Mouse (Mus musculus) heart, embryonic 11.5 days (tissue): ENCODE data around the gene Neurl4. TPM values are rescaled to one million over a fixed set of nuclear protein-coding genes. Genes with fewer than 3 reads are reported as not detected.

Experiments used
- ATAC-seq: fragments of 200-750 bp; cut with Nextera tagmentation; replicated peaks from 2 replicates; pipeline ENCODE4 v1.8.0; 2017; ENCODE audit warnings: moderate library complexity; ENCODE audit not compliant: insufficient number of reproducible peaks, low FRiP score, low TSS enrichment
- H3K27ac ChIP-seq: fragments of 300-500 bp; sonication (generic); 2 replicates; pipeline ENCODE4 v1.5.1; 2014; ENCODE audit warnings: mild to moderate bottlenecking, low read depth, low read length
- H3K27me3 ChIP-seq: fragments of 300-500 bp; sonication (generic); 2 replicates; pipeline ENCODE4 v1.6.1; 2014; ENCODE audit warnings: mild to moderate bottlenecking, low read length, mixed read lengths; ENCODE audit not compliant: control insufficient read depth, insufficient read depth
- H3K36me3 ChIP-seq: fragments of 300-500 bp; sonication (generic); 2 replicates; pipeline ENCODE4 v1.6.1; 2014; ENCODE audit warnings: mild to moderate bottlenecking, low read length, moderate library complexity, mixed read lengths; ENCODE audit not compliant: control insufficient read depth, insufficient read depth
- H3K4me1 ChIP-seq: fragments of 300-500 bp; sonication (generic); 2 replicates; pipeline ENCODE4 v1.6.1; 2014; ENCODE audit warnings: low read length; ENCODE audit not compliant: control insufficient read depth, insufficient read depth
- H3K4me2 ChIP-seq: fragments of 300-500 bp; sonication (generic); 2 replicates; pipeline ENCODE4 v1.6.1; 2014; ENCODE audit warnings: mild to moderate bottlenecking, moderate library complexity
- H3K4me3 ChIP-seq: fragments of 300-500 bp; sonication (generic); 2 replicates; pipeline ENCODE4 v1.5.1; 2014; ENCODE audit warnings: low read depth, low read length
- H3K9ac ChIP-seq: fragments of 300-500 bp; sonication (generic); 2 replicates; pipeline ENCODE4 v1.6.1; 2014; ENCODE audit warnings: mild to moderate bottlenecking, low read depth, low read length, moderate library complexity
- H3K9me3 ChIP-seq: fragments of 300-500 bp; sonication (generic); replicated peaks from 2 replicates; pipeline ENCODE4 v1.6.1; 2016; ENCODE audit warnings: low read length; ENCODE audit not compliant: control insufficient read depth
- WGBS: fragments of 180-500 bp; shearing (Covaris S2); extraction: QIAGEN DNeasy Blood & Tissue Kit; methylation state at CpG from one replicate; pipeline ENCODE4 v1.1.7; 2014; ENCODE audit not compliant: insufficient replicate concordance; 5-methylcytosine and 5-hydroxymethylcytosine counted together
- polyA plus RNA-seq: library from polyadenylated mRNA; unstranded; fragments of >200 nt; fragmentation: Nextera tagmentation; extraction: Ambion mirVana; gene quantifications from 2 replicates; pipeline ENCODE4 v1.2.1, GENCODE M21; 2014

Neurl4 gene
- polyA plus RNA-seq, 1 experiment from 2014 or later, result 9.3 TPM

GRCm38 (mm10) chr11:69901993-69902392, 1.1 kb downstream of the Neurl4 start:
- Histone ChIP-seq H3K4me3 (peak overlapping the region; percentile 96), H3K9me3 (no peaks in the 10 kb centered on the region), H3K9ac (peak overlapping the region; percentile 88), H3K27me3 (no peaks in the 10 kb centered on the region), H3K4me2 (peak overlapping the region; percentile 93), H3K4me1 (peaks cover 27% of the 10 kb centered on the region), H3K36me3 (peaks cover 17% of the 10 kb centered on the region), H3K27ac (peak overlapping the region; percentile 99)
- under 1% methylated on average over 39 of the region's 39 CpGs for WGBS
- ATAC-seq, result no peak

- Histone ChIP-seq H3K4me2 (peak overlapping the region; percentile 93), H3K4me1 (peaks cover 27% of the 10 kb centered on the region), H3K9me3 (no peaks in the 10 kb centered on the region), H3K4me3 (peak overlapping the region; percentile 96), H3K27me3 (no peaks in the 10 kb centered on the region), H3K36me3 (peaks cover 26% of the 10 kb centered on the region), H3K27ac (no peak overlapping the region), H3K9ac (peak overlapping the region; percentile 88)
- WGBS, result 87% methylated on average over 13 of the region's 13 CpGs
- no peak for ATAC-seq
Measured at GRCm38 (mm10) chr11:69902972-69903371, 2.1 kb downstream of the Neurl4 start.

DNA sequence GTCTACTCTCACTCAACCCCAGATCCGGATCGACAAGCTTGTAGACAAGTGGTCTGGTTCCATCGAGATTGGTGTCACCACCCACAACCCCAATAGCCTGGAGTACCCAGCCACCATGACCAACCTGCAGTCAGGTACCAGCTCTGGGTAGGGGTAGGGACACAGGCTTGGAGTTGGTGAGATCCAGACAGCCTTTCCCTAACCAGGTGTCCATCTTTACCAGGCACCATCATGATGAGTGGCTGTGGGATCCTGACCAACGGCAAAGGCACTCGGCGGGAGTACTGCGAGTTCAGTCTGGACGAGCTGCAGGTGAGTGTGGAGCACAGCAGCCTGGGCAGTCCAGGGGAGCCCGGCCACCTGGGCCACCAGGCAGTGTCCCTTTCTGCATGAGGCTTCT, 3.4 kb downstream of the Neurl4 start:
- 96% methylated on average over 9 of the region's 9 CpGs for WGBS
- no peak for ATAC-seq
- H3K4me3 ChIP-seq, result no peak overlapping the region
- H3K27me3 ChIP-seq, result no peaks in the 10 kb centered on the region
- peaks cover 14% of the 10 kb centered on the region for H3K4me1 ChIP-seq
- H3K9ac ChIP-seq, result no peak overlapping the region
- H3K27ac ChIP-seq, result no peak overlapping the region
- no peaks in the 10 kb centered on the region for H3K9me3 ChIP-seq
- H3K4me2 ChIP-seq, result no peak overlapping the region
- H3K36me3 ChIP-seq, result peaks cover 36% of the 10 kb centered on the region

- ATAC-seq, result no peak
- no peak overlapping the region for H3K4me3 ChIP-seq
- H3K4me2 ChIP-seq, result no peak overlapping the region
- peaks cover 66% of the 10 kb centered on the region for H3K36me3 ChIP-seq
- peaks cover 6% of the 10 kb centered on the region; the same call in 1 of the 2 replicates for H3K4me1 ChIP-seq
- H3K9ac ChIP-seq, result no peak overlapping the region
- WGBS, result 94% methylated on average over 11 of the region's 11 CpGs
- H3K9me3 ChIP-seq, result no peaks in the 10 kb centered on the region
- H3K27ac ChIP-seq, result no peak overlapping the region
- H3K27me3 ChIP-seq, result no peaks in the 10 kb centered on the region
Measured at GRCm38 (mm10) chr11:69908645-69909044, 7.8 kb downstream of the Neurl4 start.

- Histone ChIP-seq H3K9ac (no peak overlapping the region), H3K9me3 (no peaks in the 10 kb centered on the region), H3K36me3 (peaks cover 61% of the 10 kb centered on the region), H3K4me3 (no peak overlapping the region), H3K27me3 (no peaks in the 10 kb centered on the region), H3K4me1 (peaks cover 6% of the 10 kb centered on the region; the same call in 1 of the 2 replicates), H3K4me2 (no peak overlapping the region), H3K27ac (no peak overlapping the region)
- ATAC-seq, result no peak
- WGBS, result 90% methylated on average over 5 of the region's 5 CpGs
Measured at GRCm38 (mm10) chr11:69909174-69909573, 8.3 kb downstream of the Neurl4 start.

GRCm38 (mm10) chr11:69910177-69910576, 9.3 kb downstream of the Neurl4 start:
- Histone ChIP-seq H3K4me2 (no peak overlapping the region), H3K27me3 (no peaks in the 10 kb centered on the region), H3K9me3 (no peaks in the 10 kb centered on the region), H3K36me3 (peaks cover 56% of the 10 kb centered on the region), H3K9ac (no peak overlapping the region), H3K4me3 (no peak overlapping the region), H3K27ac (no peak overlapping the region), H3K4me1 (peaks cover 12% of the 10 kb centered on the region)
- no peak for ATAC-seq
- WGBS, result 94% methylated on average over 8 of the region's 8 CpGs

DNA sequence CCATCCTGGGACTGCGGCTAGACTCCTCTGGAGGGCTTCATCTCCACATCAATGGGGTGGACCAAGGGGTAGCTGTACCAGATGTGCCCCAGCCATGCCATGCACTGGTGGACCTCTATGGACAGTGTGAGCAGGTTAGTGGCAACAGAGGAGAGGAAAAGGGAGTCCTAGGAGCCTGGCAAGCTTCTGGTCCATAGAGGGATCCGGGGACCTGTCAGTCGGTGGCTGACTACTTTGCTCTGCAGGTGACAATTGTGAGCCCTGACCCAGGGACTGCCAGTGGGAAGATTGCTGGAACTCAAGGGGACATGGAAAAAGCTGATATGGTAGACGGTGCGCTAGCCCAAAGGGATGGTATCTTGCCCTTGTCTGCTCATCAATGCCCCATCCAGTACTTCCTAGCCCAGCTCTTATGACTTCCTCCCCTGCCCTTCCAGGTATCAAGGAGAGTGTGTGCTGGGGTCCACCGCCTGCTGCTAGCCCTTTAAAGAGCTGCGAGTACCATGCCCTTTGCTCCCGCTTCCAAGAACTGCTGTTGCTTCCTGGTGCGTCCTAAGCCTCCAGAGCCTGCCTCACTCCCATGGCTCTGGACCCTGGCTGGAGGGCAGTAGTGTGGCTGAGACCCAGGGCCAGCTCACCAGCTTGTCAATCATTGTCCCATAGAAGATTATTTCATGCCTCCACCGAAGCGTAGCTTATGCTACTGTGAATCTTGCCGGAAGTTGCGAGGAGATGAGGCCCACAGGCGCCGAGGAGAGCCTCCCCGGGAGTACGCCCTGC, 10.1 kb downstream of the Neurl4 start:
- no peak overlapping the region for H3K27ac ChIP-seq
- H3K9ac ChIP-seq, result no peak overlapping the region
- peaks cover 54% of the 10 kb centered on the region for H3K36me3 ChIP-seq
- no peaks in the 10 kb centered on the region for H3K27me3 ChIP-seq
- peaks cover 20% of the 10 kb centered on the region for H3K4me1 ChIP-seq
- H3K4me2 ChIP-seq, result no peak overlapping the region
- no peak for ATAC-seq
- whole genome bisulfite sequencing, result 91% methylated on average over 17 of the region's 17 CpGs
- no peak overlapping the region for H3K4me3 ChIP-seq
- no peaks in the 10 kb centered on the region for H3K9me3 ChIP-seq

GRCm38 (mm10) chr11:69911701-69912100, 10.8 kb downstream of the Neurl4 start:
- no peak overlapping the region for H3K4me2 ChIP-seq
- no peaks in the 10 kb centered on the region for H3K9me3 ChIP-seq
- no peak overlapping the region for H3K4me3 ChIP-seq
- no peak overlapping the region for H3K9ac ChIP-seq
- H3K4me1 ChIP-seq, result peaks cover 24% of the 10 kb centered on the region
- no peaks in the 10 kb centered on the region for H3K27me3 ChIP-seq
- H3K27ac ChIP-seq, result no peak overlapping the region
- ATAC-seq, result no peak
- H3K36me3 ChIP-seq, result peaks cover 58% of the 10 kb centered on the region
- 79% methylated on average over 6 of the region's 6 CpGs for WGBS
